Mouse (Mus musculus): ENCODE data around the gene Hesx1.

Hesx1 gene

GRCm38 (mm10) chr14:27013658-27014057 lies 19.4 kb downstream of the Hesx1 start:
- DNase-seq (ENCODE audit: low read depth) = no peak

GRCm38 (mm10) chr14:27017936-27018335 lies 23.7 kb downstream of the Hesx1 start:
- no peak for DNase-seq (ENCODE audit: low read depth)

- DNase-seq (ENCODE audit: low read depth) = no peak
Measured at GRCm38 (mm10) chr14:27019850-27020249, 25.6 kb downstream of the Hesx1 start.

GRCm38 (mm10) chr14:27022876-27023275 lies 28.7 kb downstream of the Hesx1 start:
- peak; percentile 64 for DNase-seq (ENCODE audit: low read depth)

GRCm38 (mm10) chr14:27024664-27025063 lies 30.4 kb downstream of the Hesx1 start:
- DNase-seq (ENCODE audit: low read depth) = no peak

- peak; percentile 48 for DNase-seq (ENCODE audit: low read depth)
Measured at GRCm38 (mm10) chr14:27029771-27030173, 35.6 kb downstream of the Hesx1 start.

- peak; percentile 42 for DNase-seq (ENCODE audit: low read depth)
Measured at GRCm38 (mm10) chr14:27031142-27031541, 36.9 kb downstream of the Hesx1 start.

GRCm38 (mm10) chr14:27037513-27037912 lies 43.3 kb downstream of the Hesx1 start:
- no peak for DNase-seq (ENCODE audit: low read depth)

- DNase-seq (ENCODE audit: low read depth) = no peak
Measured at GRCm38 (mm10) chr14:27038783-27039182, 44.6 kb downstream of the Hesx1 start, which contains the start of gene Il17rd. Gene Il17rd (plus strand): TSS chr14:27038941.

- DNase-seq (ENCODE audit: low read depth) = no peak
Measured at GRCm38 (mm10) chr14:27039281-27040248, 45.3 kb downstream of the Hesx1 start.

GRCm38 (mm10) chr14:27040451-27040850 lies 46.2 kb downstream of the Hesx1 start:
- DNase-seq (ENCODE audit: low read depth) = no peak

GRCm38 (mm10) chr14:27042280-27042983 lies 48.2 kb downstream of the Hesx1 start:
- DNase-seq (ENCODE audit: low read depth) = no peak

GRCm38 (mm10) chr14:27043416-27043815 lies 49.2 kb downstream of the Hesx1 start:
- no peak for DNase-seq (ENCODE audit: low read depth)

GRCm38 (mm10) chr14:27044221-27044966 lies 50.2 kb downstream of the Hesx1 start:
- DNase-seq (ENCODE audit: low read depth) = no peak

- DNase-seq (ENCODE audit: low read depth) = no peak
Measured at GRCm38 (mm10) chr14:27044967-27045361, 50.7 kb downstream of the Hesx1 start.

- DNase-seq (ENCODE audit: low read depth) = no peak
Measured at GRCm38 (mm10) chr14:27048231-27048956, 54.2 kb downstream of the Hesx1 start.

GRCm38 (mm10) chr14:27050043-27050442 lies 55.8 kb downstream of the Hesx1 start:
- DNase-seq (ENCODE audit: low read depth) = no peak

- no peak for DNase-seq (ENCODE audit: low read depth)
Measured at GRCm38 (mm10) chr14:27050560-27051510, 56.6 kb downstream of the Hesx1 start.

- DNase-seq (ENCODE audit: low read depth) = no peak
Measured at GRCm38 (mm10) chr14:27051511-27051895, 57.3 kb downstream of the Hesx1 start.
